Comparison of ENCODE assay signal across 11 mouse cellular contexts in the genomic region with DNA sequence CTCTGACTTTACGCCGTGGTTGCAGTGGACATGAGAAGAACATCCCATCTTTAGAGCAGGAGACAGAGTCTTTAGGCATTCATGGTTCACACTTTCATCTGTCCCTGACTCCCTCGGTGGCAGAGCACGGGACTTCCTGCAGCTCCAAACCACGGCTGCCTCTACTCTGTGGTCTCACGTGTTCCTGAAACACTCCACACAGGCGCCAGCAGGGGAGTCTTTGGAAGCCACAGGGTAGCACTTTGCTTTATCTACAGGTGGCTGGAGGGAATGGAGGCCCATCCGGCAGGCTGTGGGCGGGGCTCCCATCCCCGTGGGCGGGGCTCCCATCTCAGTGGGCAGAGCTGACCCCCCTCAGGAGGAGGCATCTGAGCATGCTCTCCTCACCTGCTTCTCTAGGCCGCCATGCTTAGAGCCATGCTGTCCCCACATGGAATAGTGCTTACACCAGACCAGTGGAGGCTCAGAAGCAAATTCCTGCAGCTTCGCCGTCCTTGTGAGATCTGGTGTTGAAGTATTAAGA.
DNase-seq lines count a peak whose midpoint lies in the region; ATAC-seq and TF ChIP-seq lines count a peak whose summit lies in the region.
"Had no signal": no experiment of that assay in that cellular context is flagged by ENCODE, and none has a peak within 500 bp of the region (broad histone marks: within the 10 kb centered on the region; RNA-seq: fewer than 3 reads in every experiment).

No protein-coding gene starts in this region.

- H3K27ac ChIP-seq in forebrain, embryonic 10.5 days: 0 out of 2 replicates have a peak overlapping the region, but pooled peaks have one; percentile 40
- no peak overlapping the region for H3K27ac ChIP-seq in forebrain, embryonic 16.5 days (ENCODE audit: low read length)
- no peak overlapping the region for H3K27ac ChIP-seq in hindbrain, postnatal 0 days
- no peak overlapping the region for H3K27ac ChIP-seq in hindbrain, embryonic 16.5 days (ENCODE audit: low read depth, low read length)
- peak overlapping the region; percentile 77 for H3K27ac ChIP-seq in heart, embryonic 16.5 days (ENCODE audit: low read length)
- H3K27ac ChIP-seq: liver, embryonic 12.5 days; midbrain, embryonic 13.5 days had no signal

- H3K9me3 ChIP-seq in forebrain, embryonic 10.5 days: peaks cover 7% of the 10 kb centered on the region
- no peaks in the 10 kb centered on the region for H3K9me3 ChIP-seq in forebrain, embryonic 16.5 days (ENCODE audit: control insufficient read depth, low read length)
- H3K9me3 ChIP-seq in hindbrain, postnatal 0 days (ENCODE audit: low read length): no peaks in the 10 kb centered on the region
- no peaks in the 10 kb centered on the region for H3K9me3 ChIP-seq in hindbrain, embryonic 16.5 days (ENCODE audit: control insufficient read depth, low read length)
- H3K9me3 ChIP-seq in E14TG2a.4 (ENCODE audit: low read length): no peaks in the 10 kb centered on the region
- peaks cover 4% of the 10 kb centered on the region for H3K9me3 ChIP-seq in heart, embryonic 16.5 days (replicated peaks; ENCODE audit: control insufficient read depth, low read length)
- H3K9me3 ChIP-seq: liver, embryonic 12.5 days had no signal

- H3K36me3 ChIP-seq in forebrain, embryonic 10.5 days (replicated peaks): peaks cover 40% of the 10 kb centered on the region
- H3K36me3 ChIP-seq in forebrain, embryonic 16.5 days (ENCODE audit: control insufficient read depth, insufficient read depth): no peaks in the 10 kb centered on the region
- H3K36me3 ChIP-seq in hindbrain, postnatal 0 days (ENCODE audit: insufficient read depth, low read length): no peaks in the 10 kb centered on the region
- no peaks in the 10 kb centered on the region for H3K36me3 ChIP-seq in hindbrain, embryonic 16.5 days (ENCODE audit: control insufficient read depth, insufficient read depth, low read length)
- H3K36me3 ChIP-seq in E14TG2a.4 (ENCODE audit: insufficient read depth, low read length): peaks cover 14% of the 10 kb centered on the region
- H3K36me3 ChIP-seq in heart, embryonic 16.5 days (ENCODE audit: control insufficient read depth, insufficient read depth): peaks cover 2% of the 10 kb centered on the region; the same call in 1 of the 2 replicates
- H3K36me3 ChIP-seq: liver, embryonic 12.5 days had no signal

- H3K4me3 ChIP-seq in forebrain, embryonic 10.5 days: no peak overlapping the region
- no peak overlapping the region for H3K4me3 ChIP-seq in forebrain, embryonic 16.5 days (replicated peaks; ENCODE audit: low read length)
- H3K4me3 ChIP-seq in hindbrain, postnatal 0 days (ENCODE audit: low read length): no peak overlapping the region
- no peak overlapping the region for H3K4me3 ChIP-seq in hindbrain, embryonic 16.5 days (ENCODE audit: low read length)
- 0 out of 2 replicates have a peak overlapping the region, but pooled peaks have one; percentile 10 for H3K4me3 ChIP-seq in E14TG2a.4 (replicated peaks; ENCODE audit: low read length)
- no peak overlapping the region for H3K4me3 ChIP-seq in heart, embryonic 16.5 days (ENCODE audit: low read length)
- H3K4me3 ChIP-seq: liver, embryonic 12.5 days; midbrain, embryonic 13.5 days had no signal

- no peak for DNase-seq in forebrain, embryonic 10.5 days (ENCODE audit: extremely low spot score, low spot score)
- DNase-seq in hindbrain, postnatal 0 days (ENCODE audit: low spot score): no peak
- no peak for DNase-seq in spleen, postnatal 14 days (ENCODE audit: low spot score in 2 of 2)
- no peak for DNase-seq in retina, postnatal 1 day
- DNase-seq: gastrocnemius, postnatal 14 days had no signal

- 83% methylated on average over 14 of the region's 14 CpGs for WGBS in forebrain, embryonic 10.5 days
- WGBS in forebrain, embryonic 16.5 days: 82% methylated on average over 14 of the region's 14 CpGs
- 77% methylated on average over 14 of the region's 14 CpGs for WGBS in hindbrain, postnatal 0 days
- WGBS in hindbrain, embryonic 16.5 days: 74% methylated on average over 14 of the region's 14 CpGs
- WGBS in heart, embryonic 16.5 days: 61% methylated on average over 14 of the region's 14 CpGs

- TF ChIP-seq CTCF in hindbrain, postnatal 0 days (IDR thresholded peaks at IDR 0.05; ENCODE audit: low read depth): 0 out of 2 replicates have a peak, but pooled peaks have one; percentile 3
- no peak for TF ChIP-seq CTCF in E14TG2a.4 (conservative IDR thresholded peaks at IDR 0.05; ENCODE audit: low read length)

- no peaks in the 10 kb centered on the region for H3K27me3 ChIP-seq in forebrain, embryonic 10.5 days (ENCODE audit: poor library complexity, severe bottlenecking)
- H3K27me3 ChIP-seq in forebrain, embryonic 16.5 days (replicated peaks; ENCODE audit: control insufficient read depth, insufficient read depth, low read length): no peaks in the 10 kb centered on the region
- H3K27me3 ChIP-seq in hindbrain, postnatal 0 days (ENCODE audit: insufficient read depth, low read length): no peaks in the 10 kb centered on the region
- no peaks in the 10 kb centered on the region for H3K27me3 ChIP-seq in hindbrain, embryonic 16.5 days (replicated peaks; ENCODE audit: control insufficient read depth, insufficient read depth, low read length)
- no peaks in the 10 kb centered on the region for H3K27me3 ChIP-seq in E14TG2a.4 (ENCODE audit: insufficient read depth, low read length)
- no peaks in the 10 kb centered on the region for H3K27me3 ChIP-seq in heart, embryonic 16.5 days (ENCODE audit: control insufficient read depth, insufficient read depth, low read length)
- H3K27me3 ChIP-seq: liver, embryonic 12.5 days; midbrain, embryonic 13.5 days had no signal

- peaks cover 30% of the 10 kb centered on the region for H3K4me1 ChIP-seq in forebrain, embryonic 10.5 days
- H3K4me1 ChIP-seq in forebrain, embryonic 16.5 days (replicated peaks; ENCODE audit: control insufficient read depth, insufficient read depth, low read length): peaks cover 2% of the 10 kb centered on the region
- peaks cover 25% of the 10 kb centered on the region for H3K4me1 ChIP-seq in hindbrain, postnatal 0 days (ENCODE audit: insufficient read depth, low read length)
- peaks cover 15% of the 10 kb centered on the region for H3K4me1 ChIP-seq in hindbrain, embryonic 16.5 days (ENCODE audit: control insufficient read depth, insufficient read depth, low read depth, low read length)
- peaks cover 46% of the 10 kb centered on the region for H3K4me1 ChIP-seq in E14TG2a.4 (replicated peaks; ENCODE audit: low read depth, low read length)
- H3K4me1 ChIP-seq in heart, embryonic 16.5 days (ENCODE audit: control insufficient read depth, insufficient read depth, low read length): peaks cover 45% of the 10 kb centered on the region
- H3K4me1 ChIP-seq: liver, embryonic 12.5 days had no signal

- H3K4me2 ChIP-seq in forebrain, embryonic 16.5 days (ENCODE audit: low read length): no peak overlapping the region
- no peak overlapping the region for H3K4me2 ChIP-seq in hindbrain, postnatal 0 days (ENCODE audit: low read depth, low read length)
- no peak overlapping the region for H3K4me2 ChIP-seq in hindbrain, embryonic 16.5 days (ENCODE audit: low read length)
- no peak overlapping the region for H3K4me2 ChIP-seq in heart, embryonic 16.5 days (ENCODE audit: low read depth, low read length)
- H3K4me2 ChIP-seq: liver, embryonic 12.5 days; midbrain, embryonic 13.5 days had no signal

- ATAC-seq in forebrain, embryonic 16.5 days: no peak
- no peak for ATAC-seq in hindbrain, postnatal 0 days
- ATAC-seq in hindbrain, embryonic 16.5 days: no peak
- peak; percentile 19; the same call in 1 of the 2 replicates for ATAC-seq in heart, embryonic 16.5 days (replicated peaks; ENCODE audit: extremely low read depth, insufficient read depth, low FRiP score)
- ATAC-seq: liver, embryonic 12.5 days; midbrain, embryonic 13.5 days had no signal

- H3K9ac ChIP-seq in forebrain, embryonic 16.5 days (replicated peaks; ENCODE audit: low read depth, low read length): no peak overlapping the region
- H3K9ac ChIP-seq in hindbrain, postnatal 0 days (replicated peaks; ENCODE audit: low read length): no peak overlapping the region
- no peak overlapping the region for H3K9ac ChIP-seq in hindbrain, embryonic 16.5 days (ENCODE audit: low read depth, low read length)
- H3K9ac ChIP-seq in heart, embryonic 16.5 days (ENCODE audit: low read length): no peak overlapping the region
- H3K9ac ChIP-seq: liver, embryonic 12.5 days; midbrain, embryonic 13.5 days had no signal

Comparison
In these comparisons a context has a peak if more than half of its experiments do, and no peak if none do; other contexts are left out.
1. H3K27ac ChIP-seq: peak in forebrain, embryonic 10.5 days (single experiment) and heart, embryonic 16.5 days (single experiment); none in forebrain, embryonic 16.5 days (single experiment), hindbrain, postnatal 0 days (single experiment) and hindbrain, embryonic 16.5 days (single experiment).